Mouse (Mus musculus): ENCODE results near the gene Saal1. TPM values are rescaled to one million over a fixed set of nuclear protein-coding genes. Genes with fewer than 3 reads are reported as not detected.

Gene Saal1
- 11.2 TPM for polyA plus RNA-seq (2012; fragmentation: generic; extraction: Trizol)

DNA sequence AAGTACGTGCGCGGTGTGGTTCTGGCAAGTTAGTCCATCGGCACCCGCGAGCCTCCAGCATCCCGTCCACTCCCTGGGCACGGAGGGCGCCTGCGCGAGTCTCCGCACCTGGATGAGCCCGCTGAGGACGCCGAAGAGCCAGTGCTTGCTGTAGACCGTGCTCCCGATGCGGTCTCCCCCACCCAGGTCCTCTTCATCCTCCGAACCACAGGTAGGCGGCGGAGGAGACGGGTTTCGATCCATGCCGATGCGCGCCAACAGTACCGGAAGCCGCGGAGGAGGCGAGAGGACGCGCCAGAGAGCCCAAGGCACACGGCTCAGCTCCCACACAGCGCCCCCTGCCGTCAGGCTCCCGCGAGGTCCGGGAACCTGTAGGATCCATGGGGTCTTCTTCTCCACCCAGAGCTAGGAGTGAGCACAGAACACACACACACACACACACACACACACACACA is at the start of gene Saal1:
Saal1 (minus strand) TSS at position 291 of the 455 bp plus-strand sequence.
- Histone ChIP-seq H3K27me3 (ENCODE audit: control insufficient read depth, insufficient read depth, insufficient read length) (no peaks in the 10 kb centered on the region), H3K79me2 (ENCODE audit: control insufficient read depth, insufficient read depth) (peaks cover 17% of the 10 kb centered on the region), H3K4me2 (ENCODE audit: low read depth) (peak within 1 kb of the TSS; percentile 84), H3K4me3 (peak within 1 kb of the TSS; percentile 73), H3K36me3 (ENCODE audit: control insufficient read depth, insufficient read depth) (peaks cover 13% of the 10 kb centered on the region), H3ac (ENCODE audit: control insufficient read depth, insufficient read length) (peak within 1 kb of the TSS; percentile 12)
- no peak for TF ChIP-seq USF1 (IDR thresholded peaks at IDR 0.05; ENCODE audit: low read depth)
- peak; percentile 85 for TF ChIP-seq POLR2AphosphoS2 (IDR thresholded peaks at IDR 0.05; ENCODE audit: insufficient read length, low read depth)
- no peak for TF ChIP-seq MAX (IDR thresholded peaks at IDR 0.05; ENCODE audit: low read depth)
- TF ChIP-seq MYOG (IDR thresholded peaks at IDR 0.05; ENCODE audit: control insufficient read depth in 1 of 3, insufficient read depth in 1 of 3, insufficient read length in 2 of 3, low read depth in 2 of 3), result peak in 1 of 3 experiments; percentile 37
- no peak for TF ChIP-seq E2F4 (IDR thresholded peaks at IDR 0.05; ENCODE audit: insufficient read depth)
- no peak for TF ChIP-seq REST (IDR thresholded peaks at IDR 0.05; ENCODE audit: insufficient read depth, insufficient read length)
- TF ChIP-seq MYOD1 (IDR thresholded peaks at IDR 0.05; ENCODE audit: control insufficient read depth in 1 of 3, insufficient read length in 2 of 3, low read depth in 2 of 3), result peak in 1 of 3 experiments; percentile 3
- no peak for TF ChIP-seq SRF (IDR thresholded peaks at IDR 0.05; ENCODE audit: control insufficient read depth, insufficient read length, low read depth)
- TF ChIP-seq TCF12 (IDR thresholded peaks at IDR 0.05; ENCODE audit: insufficient read depth, poor library complexity, severe bottlenecking), result no peak
- no peak for TF ChIP-seq CEBPB (IDR thresholded peaks at IDR 0.05; ENCODE audit: insufficient read depth, poor library complexity, severe bottlenecking)
- no peak for TF ChIP-seq TCF3 (IDR thresholded peaks at IDR 0.05; ENCODE audit: insufficient read length, low read depth)
- peak; percentile 84 for TF ChIP-seq POLR2A (IDR thresholded peaks at IDR 0.05; ENCODE audit: insufficient read length, low read depth)

DNA sequence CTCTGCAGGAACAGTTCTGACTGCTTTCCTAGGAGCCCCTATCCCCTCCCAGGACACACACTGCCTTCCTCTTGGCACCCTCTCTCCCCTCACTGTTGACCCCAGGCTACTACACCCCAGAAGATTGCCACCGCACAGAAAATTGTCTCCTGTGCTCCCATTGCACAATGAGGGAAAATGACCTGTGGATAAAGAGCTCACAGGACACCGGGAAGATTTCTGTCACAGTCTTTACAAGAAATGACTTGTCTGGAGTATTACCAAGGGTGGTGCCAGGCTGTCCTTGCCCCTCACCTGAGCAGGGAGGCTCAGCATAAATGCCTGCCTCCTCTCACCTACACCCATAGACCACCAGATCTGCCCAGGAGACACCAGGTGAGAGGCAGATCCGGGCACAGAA is 41.0 kb upstream of the Saal1 start, which contains the start of gene Saa2:
Saa2 (plus strand) TSS at position 301 of the 400 bp plus-strand sequence.
- no peak within 1 kb of the TSS for H3K4me2 ChIP-seq (ENCODE audit: low read depth)
- no peaks in the 10 kb centered on the region for H3K79me2 ChIP-seq (ENCODE audit: control insufficient read depth, insufficient read depth)
- H3ac ChIP-seq (ENCODE audit: control insufficient read depth, insufficient read length), result no peak within 1 kb of the TSS
- TF ChIP-seq MYOG (IDR thresholded peaks at IDR 0.05; ENCODE audit: control insufficient read depth in 1 of 3, insufficient read depth in 1 of 3, insufficient read length in 2 of 3, low read depth in 2 of 3), result no peak
- TF ChIP-seq POLR2A (IDR thresholded peaks at IDR 0.05; ENCODE audit: insufficient read length, low read depth), result no peak
- TF ChIP-seq MAX (IDR thresholded peaks at IDR 0.05; ENCODE audit: low read depth), result no peak
- TF ChIP-seq SRF (IDR thresholded peaks at IDR 0.05; ENCODE audit: control insufficient read depth, insufficient read length, low read depth), result no peak
- no peak for TF ChIP-seq E2F4 (IDR thresholded peaks at IDR 0.05; ENCODE audit: insufficient read depth)
- no peak for TF ChIP-seq USF1 (IDR thresholded peaks at IDR 0.05; ENCODE audit: low read depth)
- no peak for TF ChIP-seq MYOD1 (IDR thresholded peaks at IDR 0.05; ENCODE audit: control insufficient read depth in 1 of 3, insufficient read length in 2 of 3, low read depth in 2 of 3)
- TF ChIP-seq POLR2AphosphoS2 (IDR thresholded peaks at IDR 0.05; ENCODE audit: insufficient read length, low read depth), result no peak
- no peak for TF ChIP-seq TCF12 (IDR thresholded peaks at IDR 0.05; ENCODE audit: insufficient read depth, poor library complexity, severe bottlenecking)
- no peak for TF ChIP-seq REST (IDR thresholded peaks at IDR 0.05; ENCODE audit: insufficient read depth, insufficient read length)
- no peak for TF ChIP-seq CEBPB (IDR thresholded peaks at IDR 0.05; ENCODE audit: insufficient read depth, poor library complexity, severe bottlenecking)
- no peak for TF ChIP-seq TCF3 (IDR thresholded peaks at IDR 0.05; ENCODE audit: insufficient read length, low read depth)
- no peaks in the 10 kb centered on the region for H3K36me3 ChIP-seq (ENCODE audit: control insufficient read depth, insufficient read depth)
- no peaks in the 10 kb centered on the region for H3K27me3 ChIP-seq (ENCODE audit: control insufficient read depth, insufficient read depth, insufficient read length)
- H3K4me3 ChIP-seq, result no peak within 1 kb of the TSS

DNA sequence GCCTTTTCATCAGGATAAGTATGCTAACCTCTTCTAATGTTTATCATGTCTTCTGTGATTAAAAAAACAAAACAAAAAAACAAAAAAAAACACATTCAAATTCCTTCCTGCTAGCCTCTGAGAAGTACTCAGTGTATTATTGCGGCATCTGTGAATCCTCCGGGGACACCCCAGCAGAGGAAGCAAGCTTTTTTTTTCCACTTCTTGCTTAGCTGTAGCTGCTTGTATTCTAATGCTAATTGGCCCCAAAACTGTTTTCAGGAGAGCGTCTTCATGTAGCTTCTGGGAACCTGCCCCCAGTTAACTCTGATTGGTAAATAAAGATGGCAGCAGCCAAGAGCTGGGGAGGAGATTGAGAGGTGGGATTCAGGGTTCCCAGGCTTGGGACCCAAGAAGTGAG is 38.0 kb upstream of the Saal1 start:
- no peaks in the 10 kb centered on the region for H3K36me3 ChIP-seq (ENCODE audit: control insufficient read depth, insufficient read depth)
- H3K79me2 ChIP-seq (ENCODE audit: control insufficient read depth, insufficient read depth), result no peaks in the 10 kb centered on the region
- H3K4me2 ChIP-seq (ENCODE audit: low read depth), result no peak overlapping the region
- H3K27me3 ChIP-seq (ENCODE audit: control insufficient read depth, insufficient read depth, insufficient read length), result no peaks in the 10 kb centered on the region
- H3K4me3 ChIP-seq, result no peak overlapping the region
- TF ChIP-seq TCF3 (IDR thresholded peaks at IDR 0.05; ENCODE audit: insufficient read length, low read depth) (no peak), E2F4 (IDR thresholded peaks at IDR 0.05; ENCODE audit: insufficient read depth) (no peak), POLR2AphosphoS2 (IDR thresholded peaks at IDR 0.05; ENCODE audit: insufficient read length, low read depth) (no peak), CEBPB (IDR thresholded peaks at IDR 0.05; ENCODE audit: insufficient read depth, poor library complexity, severe bottlenecking) (no peak), REST (IDR thresholded peaks at IDR 0.05; ENCODE audit: insufficient read depth, insufficient read length) (no peak), USF1 (IDR thresholded peaks at IDR 0.05; ENCODE audit: low read depth) (no peak), TCF12 (IDR thresholded peaks at IDR 0.05; ENCODE audit: insufficient read depth, poor library complexity, severe bottlenecking) (no peak), MYOG (IDR thresholded peaks at IDR 0.05; ENCODE audit: control insufficient read depth in 1 of 3, insufficient read depth in 1 of 3, insufficient read length in 2 of 3, low read depth in 2 of 3) (no peak), MAX (IDR thresholded peaks at IDR 0.05; ENCODE audit: low read depth) (no peak), SRF (IDR thresholded peaks at IDR 0.05; ENCODE audit: control insufficient read depth, insufficient read length, low read depth) (no peak), MYOD1 (IDR thresholded peaks at IDR 0.05; ENCODE audit: control insufficient read depth in 1 of 3, insufficient read length in 2 of 3, low read depth in 2 of 3) (no peak)
- H3ac ChIP-seq (ENCODE audit: control insufficient read depth, insufficient read length), result no peak overlapping the region

DNA sequence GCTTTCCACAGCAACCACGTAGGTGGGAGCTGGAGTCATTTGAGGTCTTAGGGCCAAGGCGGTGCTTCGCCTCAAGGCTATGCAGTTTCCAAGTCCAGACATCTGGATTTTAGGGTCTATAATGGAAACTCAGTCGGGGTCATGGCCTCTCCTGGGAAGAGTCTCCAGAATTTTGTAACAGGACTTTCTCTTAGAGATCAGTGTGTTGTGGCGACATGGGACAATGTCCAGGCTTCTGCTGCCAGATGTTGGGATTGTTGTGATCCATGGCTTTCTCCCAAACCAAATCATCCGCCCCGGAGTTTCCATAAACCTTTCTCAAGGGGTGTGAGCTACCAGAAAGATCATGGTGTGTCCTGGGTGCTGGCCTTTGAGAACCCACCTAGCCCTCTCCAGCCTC is 35.9 kb upstream of the Saal1 start:
- Histone ChIP-seq H3K36me3 (ENCODE audit: control insufficient read depth, insufficient read depth) (no peaks in the 10 kb centered on the region), H3K27me3 (ENCODE audit: control insufficient read depth, insufficient read depth, insufficient read length) (no peaks in the 10 kb centered on the region), H3K4me2 (ENCODE audit: low read depth) (no peak overlapping the region), H3K4me3 (no peak overlapping the region), H3K79me2 (ENCODE audit: control insufficient read depth, insufficient read depth) (no peaks in the 10 kb centered on the region), H3ac (ENCODE audit: control insufficient read depth, insufficient read length) (no peak overlapping the region)
- TF ChIP-seq E2F4 (IDR thresholded peaks at IDR 0.05; ENCODE audit: insufficient read depth) (no peak), CEBPB (IDR thresholded peaks at IDR 0.05; ENCODE audit: insufficient read depth, poor library complexity, severe bottlenecking) (no peak), TCF12 (IDR thresholded peaks at IDR 0.05; ENCODE audit: insufficient read depth, poor library complexity, severe bottlenecking) (no peak), USF1 (IDR thresholded peaks at IDR 0.05; ENCODE audit: low read depth) (no peak), POLR2A (IDR thresholded peaks at IDR 0.05; ENCODE audit: insufficient read length, low read depth) (no peak), MYOD1 (IDR thresholded peaks at IDR 0.05; ENCODE audit: control insufficient read depth in 1 of 3, insufficient read length in 2 of 3, low read depth in 2 of 3) (no peak), SRF (IDR thresholded peaks at IDR 0.05; ENCODE audit: control insufficient read depth, insufficient read length, low read depth) (no peak)
